Mouse (Mus musculus): ENCODE results near the gene Ndufaf8. TPM values are rescaled to one million over a fixed set of nuclear protein-coding genes. Genes with fewer than 3 reads are reported as not detected.
A peak's percentile ranks its signal among the peaks of the same experiment; 100 is the strongest.

Ndufaf8 gene
- polyA plus RNA-seq, 1 experiment from 2014 or later: 97.7 TPM

DNA sequence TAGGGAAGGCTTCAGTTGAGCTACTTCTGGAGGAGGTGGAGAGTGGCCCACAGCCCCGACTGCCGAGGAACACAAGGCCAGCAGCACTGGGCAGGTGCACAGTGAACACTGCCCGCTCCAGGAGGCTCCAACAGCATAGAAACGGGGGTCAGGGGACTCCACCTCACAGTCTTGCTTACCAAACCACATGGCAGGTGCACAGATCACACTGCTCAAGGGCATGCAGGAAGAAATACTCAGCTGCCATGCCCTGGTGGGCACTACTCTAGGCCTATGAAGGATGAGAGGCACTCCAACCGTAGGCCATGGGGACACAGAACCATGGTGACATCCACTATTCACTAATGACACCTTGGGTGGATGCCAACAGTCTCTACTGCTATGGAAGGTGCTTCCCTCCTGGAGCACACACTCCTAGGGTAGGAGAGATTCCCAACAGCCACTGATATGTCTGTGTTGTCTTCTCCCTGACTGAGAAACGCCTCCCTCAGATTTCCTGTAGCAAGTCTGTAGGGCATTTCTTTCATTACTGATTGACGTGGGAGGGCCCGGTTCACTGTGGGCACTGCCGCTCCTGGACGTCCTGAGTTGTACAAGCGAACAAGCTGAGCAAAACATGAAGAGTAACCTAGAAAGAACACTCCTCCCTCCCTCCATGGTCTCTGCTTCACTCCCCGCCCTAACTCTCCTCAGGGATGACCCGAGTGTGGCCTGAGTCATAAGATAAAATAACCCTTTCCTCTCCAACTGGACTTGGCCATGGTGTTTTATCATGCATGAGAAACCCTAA, 45.2 kb downstream of the Ndufaf8 start:
- Histone ChIP-seq H3K36me3 (replicated peaks) (peaks cover 53% of the 10 kb centered on the region), H3K27ac (peak overlapping the region; percentile 25; the same call in 1 of the 2 replicates), H3K4me3 (no peak overlapping the region), H3K4me1 (peaks cover 17% of the 10 kb centered on the region), H3K9me3 (no peaks in the 10 kb centered on the region), H3K27me3 (ENCODE audit: poor library complexity, severe bottlenecking) (no peaks in the 10 kb centered on the region)
- 88% methylated on average over 13 of the region's 13 CpGs for WGBS
- no peak for DNase-seq (ENCODE audit: extremely low spot score, low spot score)

DNA sequence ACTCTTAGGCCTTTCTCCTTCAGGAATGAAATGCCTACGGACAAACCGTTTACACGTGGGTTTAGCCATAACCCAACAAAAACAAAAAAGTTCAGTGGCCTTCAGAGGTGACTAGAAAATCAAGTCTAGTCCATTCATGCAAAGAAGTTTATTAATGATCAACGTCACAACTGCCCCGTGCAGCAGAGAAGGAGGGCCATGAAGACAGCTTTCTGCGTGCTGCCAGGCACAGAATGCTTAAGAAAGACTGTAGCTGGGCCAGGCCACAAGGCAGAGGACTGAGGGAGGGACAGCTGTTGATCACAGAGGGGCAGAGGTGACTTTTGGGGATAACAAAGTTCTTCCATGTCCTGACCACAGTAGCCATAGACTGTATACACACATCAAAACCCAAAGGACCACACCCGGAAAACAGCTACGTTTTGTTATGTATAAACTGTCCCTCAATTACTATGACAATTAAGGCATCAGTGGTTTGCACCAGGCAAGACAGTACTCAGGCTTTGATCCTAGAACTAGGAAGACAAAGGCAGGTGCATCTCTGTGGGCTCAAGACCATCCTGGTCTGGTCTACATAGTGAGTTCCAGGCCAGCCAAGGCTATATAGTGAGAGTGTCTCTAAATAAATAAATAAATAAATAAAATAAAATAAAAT, 49.6 kb downstream of the Ndufaf8 start:
- no peaks in the 10 kb centered on the region for H3K27me3 ChIP-seq (ENCODE audit: poor library complexity, severe bottlenecking)
- H3K9me3 ChIP-seq: no peaks in the 10 kb centered on the region
- peaks cover 34% of the 10 kb centered on the region for H3K36me3 ChIP-seq (replicated peaks)
- H3K27ac ChIP-seq: no peak overlapping the region
- 94% methylated on average over 8 of the region's 8 CpGs for WGBS
- H3K4me3 ChIP-seq: no peak overlapping the region
- peaks cover 37% of the 10 kb centered on the region for H3K4me1 ChIP-seq
- DNase-seq (ENCODE audit: extremely low spot score, low spot score): no peak

DNA sequence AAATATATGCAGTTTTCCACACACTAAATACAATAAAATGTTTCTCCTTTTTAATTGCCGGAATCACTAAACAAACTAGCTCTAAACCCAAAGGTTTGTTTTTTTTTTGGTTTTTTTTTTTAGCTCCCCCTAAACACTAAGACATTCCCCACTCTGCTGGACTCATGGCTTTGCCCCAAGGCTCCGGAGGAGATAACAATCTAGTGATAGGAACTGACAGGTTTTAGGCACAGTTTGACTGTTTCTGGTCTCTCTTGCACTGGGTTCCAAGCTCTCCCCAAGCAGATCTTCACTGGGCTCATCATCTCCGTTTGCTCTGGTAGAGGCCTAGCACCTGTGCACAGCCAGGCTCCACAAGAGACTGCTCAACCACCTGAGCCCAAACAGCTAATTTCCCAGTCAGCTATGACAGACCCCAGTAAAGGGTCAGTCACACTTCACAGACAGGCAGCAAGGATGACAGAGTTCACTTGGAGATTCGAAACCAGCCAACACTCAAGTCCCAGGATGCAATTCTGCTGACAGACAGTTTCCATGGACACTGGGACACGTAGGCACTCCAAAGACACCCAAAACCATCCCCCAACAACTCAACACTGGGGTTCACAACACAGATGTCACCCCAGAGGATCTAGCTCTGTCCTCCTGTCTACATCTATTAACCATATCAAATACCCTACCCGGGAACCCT, 50.9 kb downstream of the Ndufaf8 start:
- Histone ChIP-seq H3K27me3 (ENCODE audit: poor library complexity, severe bottlenecking) (no peaks in the 10 kb centered on the region), H3K36me3 (replicated peaks) (peaks cover 25% of the 10 kb centered on the region), H3K9me3 (no peaks in the 10 kb centered on the region), H3K4me3 (peak overlapping the region; percentile 82), H3K27ac (peak overlapping the region; percentile 88), H3K4me1 (peaks cover 32% of the 10 kb centered on the region)
- DNase-seq (ENCODE audit: extremely low spot score, low spot score): no peak
- WGBS: 60% methylated on average over 6 of the region's 6 CpGs

Small RNA genes lying within 50 kb of the gene (microRNA-seq; reads per million reads assigned to microRNA genes)
- not detected for gene Gm25948

Other genes with a start within 250 kb of the Ndufaf8 start
- 114 and 124 TPM in 2 replicates for gene Chmp6, start 185.5 kb upstream of the Ndufaf8 start, polyA plus RNA-seq (2016; fragmentation: Nextera tagmentation; extraction: Ambion mirVana)
- gene Baiap2, start 156.2 kb upstream of the Ndufaf8 start, polyA plus RNA-seq (2016; fragmentation: Nextera tagmentation; extraction: Ambion mirVana): 9.6 and 11.1 TPM in 2 replicates
- gene Aatk, start 51.8 kb upstream of the Ndufaf8 start, polyA plus RNA-seq (2016; fragmentation: Nextera tagmentation; extraction: Ambion mirVana): 1.5 and 1.8 TPM in 2 replicates
- 41.4 and 42.5 TPM in 2 replicates for gene Cep131, start 12.1 kb upstream of the Ndufaf8 start, polyA plus RNA-seq (2016; fragmentation: Nextera tagmentation; extraction: Ambion mirVana)
- gene Tepsin, start 197 bp upstream of the Ndufaf8 start, polyA plus RNA-seq (2016; fragmentation: Nextera tagmentation; extraction: Ambion mirVana): 17.7 and 20.6 TPM in 2 replicates
- 90.6 and 93.2 TPM in 2 replicates for gene Slc38a10, start 52.4 kb downstream of the Ndufaf8 start, polyA plus RNA-seq (2016; fragmentation: Nextera tagmentation; extraction: Ambion mirVana)
- 13.7 and 16.1 TPM in 2 replicates for gene Bahcc1, start 134.0 kb downstream of the Ndufaf8 start, polyA plus RNA-seq (2016; fragmentation: Nextera tagmentation; extraction: Ambion mirVana)
- gene Actg1, start 249.6 kb downstream of the Ndufaf8 start, polyA plus RNA-seq (2016; fragmentation: Nextera tagmentation; extraction: Ambion mirVana): 2,559 and 2,733 TPM in 2 replicates